Mouse (Mus musculus) bone marrow macrophage, adult 2 months (primary cell): ENCODE measurements around the gene Stox1.

ENCODE experiments used
- CTCF ChIP-seq: IDR thresholded peaks from 2 replicates; pipeline ENCODE4 v1.5.1; 2012; ENCODE audit warnings: low read depth, mild to moderate bottlenecking, low read length, moderate library complexity
- POLR2A ChIP-seq: IDR thresholded peaks from 2 replicates; pipeline ENCODE4 v1.6.1; 2012; ENCODE audit warnings: mild to moderate bottlenecking, low read depth, low read length, borderline replicate concordance

DNA sequence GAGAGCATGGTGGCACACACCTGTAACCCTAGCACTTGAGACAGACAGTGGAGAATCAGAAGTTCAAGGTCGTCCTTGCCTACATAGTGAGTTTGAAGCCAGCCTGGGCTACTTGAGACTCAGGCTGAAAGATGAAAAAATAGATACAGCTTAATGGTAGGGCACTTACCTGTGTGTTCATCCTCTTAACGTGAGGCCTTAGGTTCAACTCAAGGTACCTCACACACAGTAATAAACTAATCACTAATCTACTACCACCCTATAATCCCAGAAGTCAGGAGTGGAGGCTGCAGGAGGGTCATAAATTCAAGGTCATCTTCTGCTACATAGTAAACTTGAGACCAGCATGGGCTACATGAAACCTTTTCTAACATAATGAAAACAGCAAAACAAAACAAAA lies 57.5 kb downstream of the Stox1 start:
- no peak for TF ChIP-seq POLR2A
- TF ChIP-seq CTCF, result no peak
